Mouse (Mus musculus): Measurements from ENCODE around the gene L1cam.

Gene L1cam

DNA sequence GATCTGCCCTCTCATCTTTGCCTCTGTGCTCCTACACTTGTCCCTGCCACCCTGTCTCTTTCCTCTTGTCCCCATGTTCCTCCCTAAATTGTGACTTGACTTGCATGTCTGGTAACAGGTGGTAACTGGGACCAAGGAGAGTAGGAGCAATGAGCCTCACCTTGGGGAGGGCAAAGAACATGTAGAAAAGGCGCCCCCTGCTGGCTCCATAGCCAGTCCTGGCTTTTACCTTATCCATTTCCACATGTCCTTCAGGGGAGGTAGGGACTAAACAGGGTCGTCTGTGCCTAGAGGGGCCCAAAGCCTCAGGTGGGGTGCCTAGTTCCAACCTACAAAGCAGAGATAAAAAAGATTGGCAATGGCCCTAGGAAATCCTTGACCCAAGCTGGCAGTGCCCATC is at the start of gene L1cam:
Gene L1cam (minus strand): TSS at position 387 of the 400 bp plus-strand sequence.
- DNase-seq (ENCODE audit: low spot score): no peak

DNA sequence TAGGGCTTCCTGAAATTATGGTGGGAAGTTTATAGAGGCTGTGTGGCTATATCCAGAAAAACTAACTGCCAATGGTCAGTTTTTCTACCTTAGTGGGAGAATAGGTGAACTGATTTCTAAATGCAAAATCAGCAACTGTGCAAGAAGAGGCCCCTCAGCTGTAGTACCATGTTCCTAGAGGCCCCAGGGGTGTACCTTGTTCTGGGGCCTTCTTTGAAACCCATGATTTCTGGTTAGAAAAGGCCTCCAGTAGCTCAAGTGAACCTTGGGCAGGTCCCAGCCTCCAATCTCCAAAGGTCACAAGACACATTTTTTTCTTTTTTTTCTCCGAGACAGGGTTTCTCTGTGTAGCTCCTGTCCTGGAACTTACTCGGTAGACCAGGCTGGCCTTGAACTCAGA is 46.4 kb upstream of the L1cam start:
- DNase-seq (ENCODE audit: low spot score): no peak

DNA sequence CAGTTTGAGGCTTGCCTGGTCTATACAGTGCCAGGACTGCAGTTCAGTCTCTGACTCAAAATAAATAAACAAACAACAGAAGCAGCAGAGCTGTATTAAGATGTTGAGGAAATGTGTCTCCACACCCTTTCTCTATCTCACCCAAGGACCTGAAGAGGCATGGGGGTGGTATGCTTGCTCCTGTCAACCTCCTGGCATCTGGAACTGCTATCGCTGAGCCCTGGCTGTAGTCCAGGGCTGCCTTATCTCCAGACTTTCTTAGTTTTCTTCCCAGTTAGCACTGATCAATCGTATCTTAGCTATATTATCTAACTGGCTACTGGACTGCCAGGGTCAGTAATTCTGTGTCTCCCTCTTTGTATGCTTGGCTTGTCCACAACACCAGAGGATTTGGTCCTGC is 46.0 kb upstream of the L1cam start:
- no peak for DNase-seq (ENCODE audit: low spot score)

DNA sequence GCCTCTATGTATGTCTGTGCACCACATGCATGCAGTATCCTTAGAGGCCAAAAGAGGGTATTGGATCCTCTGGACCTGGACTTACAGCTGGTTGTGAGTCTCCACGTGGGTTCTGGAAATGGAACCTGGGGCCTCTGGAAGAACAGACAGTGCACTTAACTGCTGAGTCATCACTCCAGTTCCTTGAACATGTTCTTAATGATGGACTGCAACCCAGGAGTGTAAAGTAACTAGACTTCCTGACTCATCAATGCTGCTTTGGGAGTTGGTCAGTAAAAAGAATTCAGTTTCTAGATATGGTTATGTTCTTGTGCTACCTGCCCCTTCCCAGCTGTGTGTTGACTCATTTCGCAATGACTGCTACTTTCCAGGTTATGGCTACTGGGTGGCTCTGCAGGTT is 36.0 kb upstream of the L1cam start:
- DNase-seq (ENCODE audit: low spot score): no peak

DNA sequence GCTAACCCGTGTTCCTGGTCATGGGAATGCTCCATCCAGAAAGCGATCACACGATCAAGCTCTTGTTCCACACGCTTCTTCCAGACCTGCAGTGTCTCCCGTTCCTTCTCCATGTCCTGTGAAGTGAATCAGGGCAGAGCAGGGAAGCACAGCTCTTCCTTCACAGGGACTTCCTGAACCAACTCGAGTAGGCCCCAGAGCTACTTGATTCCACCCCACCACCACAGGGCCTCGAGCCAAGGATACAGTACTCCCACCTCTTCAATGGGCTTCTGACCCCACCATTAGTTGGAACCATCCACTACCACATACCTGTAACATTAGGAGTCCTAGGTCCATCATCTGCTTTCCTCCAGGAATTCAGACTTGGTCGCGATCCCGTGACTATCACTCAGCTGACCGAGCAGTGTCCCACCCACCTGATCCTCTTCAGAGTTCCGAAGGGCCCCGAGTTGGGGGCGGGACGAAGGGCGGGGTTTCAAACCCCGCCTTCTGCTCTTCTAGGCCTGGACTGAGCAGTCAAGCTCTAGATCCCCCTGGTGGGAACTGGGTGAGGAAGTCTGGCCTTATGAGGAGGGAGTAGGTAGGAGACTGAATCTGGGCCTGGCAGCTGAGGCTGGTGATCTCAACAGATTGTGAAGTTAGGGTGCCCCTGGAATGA is 34.6 kb upstream of the L1cam start, which contains the start of gene Renbp:
Gene Renbp (minus strand): TSS at position 449 of the 661 bp plus-strand sequence.
- DNase-seq (ENCODE audit: low spot score): no peak

DNA sequence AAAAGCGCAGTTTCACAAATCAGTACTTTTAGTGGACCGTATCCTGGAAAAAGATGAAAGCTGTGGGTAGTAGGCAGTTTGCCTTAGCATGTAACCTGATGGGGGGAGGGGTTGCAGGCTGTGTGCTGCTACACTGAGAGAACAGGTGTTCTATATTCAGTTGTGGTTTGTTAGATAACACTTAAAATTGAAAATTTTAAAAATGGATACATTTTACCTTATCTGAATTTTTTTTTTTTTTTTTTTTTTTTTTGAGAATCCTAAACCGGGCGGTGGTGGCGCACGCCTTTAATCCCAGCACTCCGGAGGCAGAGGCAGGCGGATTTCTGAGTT is 26.6 kb upstream of the L1cam start:
- no peak for DNase-seq (ENCODE audit: low spot score)

DNA sequence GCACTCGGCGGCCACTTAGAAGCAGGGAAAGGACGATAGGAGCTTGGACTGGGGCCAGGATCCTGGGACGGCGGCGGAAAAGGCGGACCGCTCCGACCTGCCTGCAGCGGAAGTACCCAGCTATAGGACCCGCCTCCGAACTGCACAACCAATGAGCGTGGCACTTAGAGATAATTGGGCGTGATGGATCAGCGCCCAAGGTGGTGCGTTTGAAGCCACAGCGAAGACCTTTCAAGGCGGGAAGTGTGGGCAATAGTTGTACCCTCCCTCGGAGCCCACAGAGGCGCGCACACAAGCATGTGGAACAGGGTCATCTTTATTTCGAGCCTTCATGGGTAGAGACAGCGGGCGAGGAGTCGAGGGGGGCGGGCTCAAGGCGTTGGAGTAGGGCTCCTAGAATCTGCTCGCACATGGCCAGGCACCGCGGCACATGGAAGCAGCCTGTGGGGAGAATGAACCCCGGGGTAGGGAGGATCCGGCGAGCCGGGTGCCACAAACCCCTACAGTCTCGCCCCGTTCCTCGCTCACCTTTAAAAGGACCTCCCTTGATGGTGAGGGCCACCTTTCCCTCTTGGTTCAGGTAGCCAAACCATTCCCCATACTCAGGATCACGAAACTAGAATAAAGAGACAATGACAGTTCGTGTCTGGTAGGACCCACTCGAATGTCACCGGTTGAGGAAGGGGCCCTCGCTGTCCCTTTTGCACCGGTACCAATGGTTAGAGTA is 26.1 kb upstream of the L1cam start, which contains the start of the genes Arhgap4 and Naa10:
Gene Arhgap4 (minus strand): TSS at position 48 of the 727 bp plus-strand sequence.
Gene Naa10 (minus strand): TSS at position 122 of the 727 bp plus-strand sequence.
- peak; percentile 83 for DNase-seq (ENCODE audit: low spot score)

DNA sequence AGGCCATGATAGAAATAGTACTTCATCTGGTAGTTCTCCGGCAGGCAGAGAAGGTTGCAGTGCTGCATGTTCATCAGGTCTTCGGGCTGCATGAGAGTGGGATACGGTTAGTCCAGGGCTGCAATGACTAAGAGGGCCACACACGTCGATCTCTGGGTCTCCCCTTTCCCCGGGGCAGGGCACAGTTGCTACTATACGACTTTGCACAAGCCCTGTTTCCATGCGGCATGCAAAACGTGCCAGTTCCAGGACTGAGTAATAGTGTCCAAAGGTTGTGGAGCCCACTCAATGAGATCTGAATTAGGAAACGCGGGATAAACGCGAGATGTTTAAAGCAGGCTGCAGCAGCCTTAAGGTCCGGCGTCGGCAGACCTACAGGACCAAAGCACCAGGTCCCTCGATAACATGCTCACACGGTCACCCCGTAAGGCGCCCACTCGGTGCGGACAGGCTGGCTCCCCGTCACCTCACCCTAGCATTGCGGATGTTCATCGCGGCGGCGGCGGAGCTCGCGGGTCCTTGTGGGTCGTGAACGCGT is 25.4 kb upstream of the L1cam start:
- DNase-seq (ENCODE audit: low spot score): no peak

DNA sequence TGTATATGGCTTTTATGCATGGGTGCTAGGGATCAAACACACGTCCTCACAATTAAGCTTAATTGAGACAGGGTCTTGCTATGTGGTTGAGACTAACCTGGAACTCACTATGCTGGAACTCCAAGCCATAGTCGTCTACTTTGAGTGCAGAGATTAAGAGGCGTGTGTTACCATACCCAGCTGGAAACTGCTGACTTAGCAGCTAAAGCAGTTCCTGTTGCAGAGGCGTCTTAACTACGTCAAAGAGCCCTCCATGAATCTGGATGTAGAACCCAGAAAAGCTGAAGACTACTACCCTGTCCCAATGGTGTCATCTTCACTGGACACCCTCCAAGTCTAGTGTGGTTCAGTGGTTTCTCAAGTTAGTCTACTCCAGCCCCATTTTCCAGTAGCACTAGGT is 22.7 kb upstream of the L1cam start:
- DNase-seq (ENCODE audit: low spot score): no peak

DNA sequence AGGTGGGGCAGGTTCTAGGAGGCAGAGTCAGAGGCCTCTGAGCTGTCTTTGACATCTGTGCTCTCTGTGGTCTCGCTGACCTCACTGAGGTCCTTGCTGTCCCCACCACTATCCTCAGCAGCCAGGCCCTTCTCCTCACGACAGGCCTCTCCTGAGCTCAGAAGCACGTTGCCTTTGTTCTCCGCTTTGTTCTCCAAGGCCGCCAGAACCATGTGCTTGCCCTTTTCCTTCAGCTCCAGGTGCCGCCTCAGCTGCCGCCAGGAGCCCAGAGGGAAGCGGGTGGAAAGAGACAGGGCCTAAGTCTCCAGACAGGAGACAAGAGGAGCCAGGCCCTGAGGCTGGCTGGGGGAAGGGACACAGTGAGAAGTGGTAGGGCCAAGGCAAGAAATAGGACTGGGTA is 21.0 kb upstream of the L1cam start:
- DNase-seq (ENCODE audit: low spot score): no peak

DNA sequence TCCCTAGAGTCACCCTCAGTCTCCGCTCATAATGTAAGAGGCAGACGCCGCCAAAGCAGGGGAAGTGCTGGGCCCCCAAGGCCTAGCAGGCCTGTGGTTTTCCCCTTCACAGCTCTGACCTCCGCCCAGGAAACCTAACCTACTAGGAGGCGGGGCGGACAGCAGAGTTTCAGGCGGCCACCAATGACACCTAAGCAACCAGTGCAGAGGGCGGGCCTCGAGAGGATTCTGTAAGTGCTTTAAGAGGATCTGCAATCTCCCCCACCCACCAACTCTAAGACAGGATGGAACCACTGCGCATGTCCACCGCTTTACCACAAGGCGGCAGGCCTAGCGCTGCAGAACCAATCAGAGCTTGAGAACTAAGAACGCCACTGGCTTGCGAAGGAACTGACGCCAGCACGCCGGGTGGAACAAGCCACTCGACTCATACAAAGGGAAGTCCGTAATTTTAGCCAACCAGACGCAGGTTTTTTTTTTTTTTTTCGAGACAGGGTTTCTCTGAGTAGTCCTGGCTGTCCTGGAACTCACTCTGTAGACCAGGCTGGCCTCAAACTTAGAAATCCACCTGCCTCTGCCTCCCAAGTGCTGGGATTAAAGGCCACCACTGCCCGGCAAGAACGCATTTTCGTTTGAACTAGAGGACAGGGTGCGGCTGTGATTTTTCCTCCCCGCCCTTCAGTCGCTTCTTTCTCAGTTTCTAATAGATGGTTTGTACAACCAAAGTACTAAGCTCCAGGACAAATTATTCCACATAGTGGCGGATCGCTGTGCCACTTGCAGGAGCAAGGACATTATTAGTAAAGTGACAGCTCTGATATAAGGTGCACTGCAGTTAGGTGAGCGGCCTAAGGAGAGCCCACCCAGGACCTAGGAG is 19.2 kb upstream of the L1cam start:
- peak; percentile 85 for DNase-seq (ENCODE audit: low spot score)

DNA sequence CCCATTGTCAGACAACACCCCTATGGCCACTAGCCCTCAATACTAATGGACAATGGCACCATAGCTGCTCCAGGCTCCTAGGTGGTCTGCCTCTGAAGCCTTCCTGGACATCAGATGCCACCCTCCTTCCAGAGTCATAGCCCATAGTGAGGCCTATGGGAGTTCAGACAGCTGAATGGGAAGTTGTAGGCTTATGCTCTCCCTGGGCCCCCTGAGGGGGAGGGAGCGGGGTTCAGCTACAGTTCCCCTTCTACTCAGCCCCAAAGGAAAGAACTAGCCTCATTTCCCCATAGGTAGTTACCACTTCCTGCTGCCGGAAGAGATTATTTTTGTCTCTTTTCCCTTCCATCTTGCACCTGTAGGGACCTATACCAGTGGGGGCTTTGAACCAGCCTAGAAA is 15.7 kb upstream of the L1cam start:
- DNase-seq (ENCODE audit: low spot score): no peak

DNA sequence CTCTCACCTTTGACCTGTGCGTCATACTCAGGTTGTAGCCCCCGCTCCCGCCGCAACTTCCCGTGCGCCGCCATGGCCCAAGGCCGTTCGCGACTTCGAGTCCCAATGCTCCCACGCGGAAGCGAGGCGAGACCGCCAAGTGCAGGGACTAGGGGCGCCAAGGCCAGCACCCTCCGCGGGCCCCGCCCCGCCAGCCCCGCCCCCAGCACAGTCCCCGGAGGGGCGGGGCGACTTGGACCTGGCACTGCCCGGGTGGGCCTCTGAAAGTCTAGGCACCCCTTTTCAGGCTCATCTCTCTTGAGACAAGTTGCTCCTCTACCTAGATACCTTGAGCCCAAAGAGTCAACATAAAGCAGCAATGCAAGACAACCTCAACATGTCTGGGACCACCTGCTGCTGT is 15.3 kb upstream of the L1cam start:
- DNase-seq (ENCODE audit: low spot score): no peak

DNA sequence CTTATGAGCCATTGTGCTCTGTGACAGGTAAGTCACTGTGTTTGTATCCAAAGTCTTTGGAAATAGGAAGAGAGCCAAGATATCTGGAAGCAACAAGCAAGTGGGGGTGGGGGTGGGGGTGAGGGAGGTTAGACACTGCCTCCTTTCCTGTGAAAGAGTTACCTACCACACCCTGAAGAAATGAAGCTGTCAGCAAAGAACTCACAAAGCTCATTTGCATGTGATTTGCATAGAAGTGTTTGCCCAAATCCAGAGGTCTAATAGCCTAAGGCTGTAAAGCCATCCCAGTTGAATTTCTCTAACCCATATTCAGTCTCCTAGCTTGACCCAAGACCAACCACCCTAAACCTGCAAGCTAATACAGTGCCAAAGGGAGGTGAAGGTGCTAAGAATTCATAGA is 14.5 kb upstream of the L1cam start:
- DNase-seq (ENCODE audit: low spot score): no peak

DNA sequence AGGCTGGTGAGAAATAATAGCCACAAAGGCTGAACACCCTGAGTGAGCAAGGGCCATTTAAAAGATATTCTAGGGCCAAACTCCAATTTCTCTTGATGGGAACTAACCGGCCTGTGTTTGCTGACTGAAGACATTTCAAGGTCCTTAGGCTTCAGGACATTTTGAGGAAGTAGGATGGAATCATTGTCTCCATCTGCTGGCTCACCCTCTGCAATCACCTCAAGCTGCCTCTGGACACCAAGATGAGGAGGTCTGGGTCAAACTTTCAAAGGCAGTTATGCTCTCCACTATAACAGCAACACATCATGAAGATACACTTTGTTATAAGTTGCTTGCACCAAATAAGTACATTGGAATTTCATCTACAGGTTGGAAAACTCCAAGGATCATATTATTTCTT is 14.1 kb upstream of the L1cam start:
- DNase-seq (ENCODE audit: low spot score): no peak

DNA sequence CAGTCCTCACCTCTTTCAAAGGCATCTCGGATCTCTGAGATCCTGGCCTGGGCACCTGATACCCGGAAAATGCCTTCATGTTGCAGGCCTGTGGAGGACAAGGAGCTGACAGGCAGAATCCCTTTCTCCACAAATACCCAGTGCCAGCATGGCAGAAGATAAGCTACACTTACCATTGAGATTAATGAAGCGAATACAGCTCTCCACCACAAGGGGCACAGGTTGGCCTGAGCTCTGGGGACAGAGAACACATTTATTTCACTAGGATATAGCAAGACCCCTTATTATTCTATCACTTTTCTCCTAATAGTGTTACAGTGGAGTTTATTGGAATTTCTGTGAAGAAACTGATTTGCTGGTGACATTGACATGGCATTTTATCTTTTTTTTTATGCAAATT is 2.1 kb upstream of the L1cam start:
- DNase-seq (ENCODE audit: low spot score): no peak

DNA sequence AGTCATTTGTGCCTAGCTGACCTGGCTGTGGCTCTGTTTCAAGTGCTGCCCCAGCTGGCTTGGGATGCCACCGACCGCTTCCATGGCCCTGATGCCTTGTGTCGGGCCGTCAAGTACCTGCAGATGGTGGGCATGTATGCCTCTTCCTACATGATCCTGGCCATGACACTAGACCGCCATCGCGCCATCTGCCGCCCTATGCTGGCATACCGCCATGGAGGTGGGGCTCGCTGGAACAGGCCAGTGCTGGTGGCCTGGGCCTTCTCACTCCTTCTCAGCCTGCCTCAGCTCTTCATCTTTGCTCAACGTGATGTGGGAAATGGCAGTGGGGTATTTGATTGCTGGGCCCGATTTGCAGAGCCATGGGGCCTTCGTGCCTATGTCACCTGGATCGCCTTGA is 3.1 kb downstream of the L1cam start:
- no peak for DNase-seq (ENCODE audit: low spot score)

DNA sequence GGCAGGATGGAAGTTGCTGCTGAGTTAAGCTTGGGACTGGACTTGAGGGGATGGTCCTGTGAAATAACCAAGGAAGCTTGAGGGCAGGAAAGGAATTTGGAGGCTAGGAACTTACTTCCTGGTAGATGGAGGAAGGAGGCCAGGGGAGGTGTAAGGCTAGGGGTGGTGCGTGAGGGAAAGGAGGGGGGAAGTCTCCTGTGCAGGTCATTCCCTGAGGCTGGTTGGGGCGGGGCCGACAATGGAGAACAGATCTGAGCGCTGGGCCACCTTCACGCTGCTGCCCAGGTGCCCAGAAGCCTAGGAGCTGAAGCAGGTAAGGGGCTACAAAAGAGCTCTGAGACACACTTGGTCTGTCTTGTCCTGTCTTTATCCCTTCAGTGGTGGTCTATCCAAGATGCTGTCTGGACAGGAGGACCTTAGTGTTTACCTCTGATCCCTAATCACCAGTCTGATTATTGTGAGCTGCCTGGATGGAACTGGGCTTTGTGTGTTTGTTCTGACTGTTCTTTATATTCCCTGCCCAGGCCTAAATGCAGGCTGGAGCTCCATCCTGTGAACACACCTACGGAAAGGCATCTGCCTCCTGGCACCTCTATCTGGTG is 4.3 kb downstream of the L1cam start, which contains the start of gene Avpr2:
Gene Avpr2 (plus strand): TSS at position 552 of the 602 bp plus-strand sequence.
- no peak for DNase-seq (ENCODE audit: low spot score)

DNA sequence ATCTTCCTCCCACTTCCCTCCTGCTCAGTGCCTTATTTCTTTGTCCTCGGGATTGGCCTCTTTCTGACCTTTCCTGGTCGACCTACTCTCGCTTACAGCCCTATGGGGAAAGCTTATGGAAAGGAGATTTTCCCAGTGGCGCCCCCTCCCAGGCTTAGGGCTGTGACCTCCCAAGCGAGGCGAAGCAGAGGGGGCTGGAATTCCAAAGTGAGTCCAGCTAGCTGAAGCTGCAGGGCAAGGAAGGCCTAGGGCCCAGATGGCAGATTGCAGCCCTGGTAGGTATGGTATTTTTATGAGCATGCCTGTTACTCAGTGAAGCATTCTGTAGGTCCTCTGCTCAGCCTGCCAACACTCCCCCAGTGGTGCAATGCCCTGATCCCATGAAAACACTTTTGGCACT is 14.4 kb downstream of the L1cam start:
- DNase-seq (ENCODE audit: low spot score): no peak

DNA sequence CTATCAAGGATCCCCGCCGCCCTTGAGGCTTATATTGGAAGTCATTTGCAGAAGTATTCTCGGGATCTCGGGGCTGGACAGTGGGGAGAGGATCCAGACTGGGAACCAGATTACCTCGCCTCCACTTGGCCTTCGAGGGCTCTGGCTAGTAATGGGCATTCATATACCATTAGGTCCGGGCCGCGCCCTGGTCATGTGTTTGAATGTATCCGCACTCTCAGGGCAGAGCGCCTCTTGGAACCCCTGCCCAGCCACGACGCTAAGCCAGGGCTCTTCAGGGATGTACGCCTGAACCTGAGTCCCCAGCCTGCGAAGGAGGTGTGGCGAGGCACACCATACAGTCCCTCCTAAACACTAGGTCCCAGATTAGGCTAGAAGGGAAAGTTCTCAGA is 14.9 kb downstream of the L1cam start:
- no peak for DNase-seq (ENCODE audit: low spot score)

DNA sequence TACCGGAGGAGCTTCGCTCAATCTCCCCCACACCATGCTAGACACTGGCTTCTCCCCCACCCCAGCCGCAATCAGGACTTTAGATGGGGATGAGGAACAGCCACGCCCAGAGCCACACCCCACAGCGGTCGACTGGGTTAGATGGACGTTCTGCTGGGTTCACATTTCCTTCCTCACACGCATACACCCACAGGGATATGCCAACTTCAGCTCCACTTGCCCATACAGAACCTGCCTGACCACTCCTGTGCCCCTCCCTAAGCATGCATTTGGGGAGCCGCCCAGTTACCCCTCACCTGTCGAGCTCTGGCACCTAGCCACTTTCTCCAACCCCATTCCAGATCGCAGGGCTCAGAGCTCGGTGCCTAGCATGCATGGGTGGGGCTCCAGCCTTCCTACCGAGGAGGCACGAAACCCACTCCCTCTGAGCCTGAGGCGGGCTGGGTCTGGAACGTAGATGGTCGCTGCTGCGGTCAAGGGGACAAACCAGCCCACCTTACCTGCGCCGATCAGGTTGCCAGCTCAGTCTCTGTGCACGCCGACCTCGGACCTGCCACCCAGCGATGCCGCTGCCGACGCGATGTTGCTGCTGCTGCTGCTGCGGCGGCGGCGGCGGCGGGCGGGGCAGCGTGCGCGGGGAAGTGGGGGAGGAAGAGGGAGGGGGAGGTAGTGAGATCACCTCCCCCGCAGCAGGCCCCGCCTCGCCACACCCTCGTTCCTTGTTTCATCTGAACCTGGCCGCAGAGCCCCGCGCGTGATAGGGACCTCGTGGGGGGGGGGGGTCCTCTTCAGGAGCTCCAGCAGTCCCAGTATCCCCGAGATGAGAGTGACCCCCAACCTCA is 15.5 kb downstream of the L1cam start:
- no peak for DNase-seq (ENCODE audit: low spot score)
